Mouse (Mus musculus) thymus, adult 18-20 months (tissue): ENCODE results near the gene Vmn1r157.
"Not testable (repeated sequence)": the region's sequence is repeated elsewhere in the genome, so short reads cannot be mapped to it uniquely, and the experiment has no call there.

Source experiments
- DNase-seq, 2 experiments: peaks; one replicate each; pipeline ENCODE4 v3.0.0; 2022; ENCODE audit warnings: mixed read lengths in 2 of 2

Gene Vmn1r157

DNA sequence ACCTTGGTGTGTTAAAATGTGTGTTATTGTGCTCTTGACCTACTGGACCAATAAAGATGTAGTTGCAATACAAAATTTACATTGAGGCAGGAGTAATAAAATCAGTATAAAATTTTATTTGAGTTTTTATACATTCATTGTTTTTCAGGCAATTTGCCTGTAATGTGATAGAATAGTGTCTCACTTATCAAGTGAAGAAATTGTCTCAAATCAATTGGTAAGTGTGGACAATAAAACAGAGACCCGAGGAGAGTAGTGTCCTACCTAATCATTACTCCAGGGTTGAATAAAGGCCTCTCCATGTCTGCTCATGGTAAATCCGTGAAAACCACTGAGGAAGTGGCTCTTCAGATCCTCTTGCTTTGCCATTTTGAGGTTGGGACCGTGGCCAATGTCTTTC is at the start of gene Vmn1r157:
Gene Vmn1r157 (plus strand): TSS at position 301 of the 400 bp plus-strand sequence.
- DNase-seq, result not testable (repeated sequence)

DNA sequence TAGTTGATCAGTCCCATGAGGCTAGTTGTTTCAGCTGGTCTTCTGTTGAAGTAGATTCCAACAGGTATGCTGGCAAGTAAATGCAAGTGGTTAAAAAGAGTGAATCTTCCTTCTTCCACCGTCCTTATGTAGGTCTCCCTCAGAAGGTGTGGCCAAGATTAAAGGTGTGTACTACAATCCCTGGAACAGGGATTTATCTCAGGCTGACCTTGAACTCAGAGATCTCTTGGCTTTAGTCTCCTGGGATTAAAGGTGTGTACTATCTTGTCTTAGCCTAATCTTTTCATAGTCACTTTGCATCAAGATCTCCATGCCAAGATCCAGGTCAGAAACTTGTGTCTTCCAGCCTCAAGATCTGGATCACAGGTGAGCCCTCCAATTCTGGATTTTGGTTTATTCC is 41.9 kb upstream of the Vmn1r157 start, which contains the start of gene Gm4567:
Gene Gm4567 (minus strand): TSS at position 101 of the 400 bp plus-strand sequence.
- not testable (repeated sequence) for DNase-seq

- not testable (repeated sequence) for DNase-seq
Measured at GRCm38 (mm10) chr7:22775981-22776380, 14.5 kb downstream of the Vmn1r157 start.

DNA sequence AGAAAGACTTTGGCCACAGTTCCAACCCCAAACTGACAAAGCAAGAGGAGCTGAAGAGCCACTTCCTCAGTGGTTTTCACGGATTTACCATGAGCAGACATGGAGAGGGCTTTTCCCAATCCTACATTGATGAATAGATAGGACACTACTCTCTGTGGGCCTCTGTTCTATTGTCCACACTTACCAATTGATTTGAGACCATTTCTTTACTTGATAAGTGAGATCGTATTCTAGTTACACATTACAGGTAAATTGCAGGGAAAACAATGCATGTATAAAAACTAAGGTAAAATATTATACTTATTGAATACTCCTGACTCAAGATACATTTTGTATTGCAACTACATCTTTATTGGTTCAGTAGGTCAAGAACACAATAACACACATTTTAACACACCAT is 29.2 kb downstream of the Vmn1r157 start, which contains the start of gene Vmn1r158:
Gene Vmn1r158 (minus strand): TSS at position 101 of the 400 bp plus-strand sequence.
- DNase-seq, result not testable (repeated sequence)
